Mouse (Mus musculus): ENCODE data around the gene 1700001K19Rik.

GRCm38 (mm10) chr12:110702556-110702955 is 20.1 kb upstream of the 1700001K19Rik start, which contains the start of gene Hsp90aa1:
- no peak for TF ChIP-seq CTCF (conservative IDR thresholded peaks at IDR 0.05; ENCODE audit: low read length)
- TF ChIP-seq NANOG (IDR thresholded peaks at IDR 0.05; ENCODE audit: borderline replicate concordance, low read length), result no peak

Measured in E14TG2a.4 (cell line).